Mouse (Mus musculus): ENCODE results near the gene Dlgap4.

Gene Dlgap4

DNA sequence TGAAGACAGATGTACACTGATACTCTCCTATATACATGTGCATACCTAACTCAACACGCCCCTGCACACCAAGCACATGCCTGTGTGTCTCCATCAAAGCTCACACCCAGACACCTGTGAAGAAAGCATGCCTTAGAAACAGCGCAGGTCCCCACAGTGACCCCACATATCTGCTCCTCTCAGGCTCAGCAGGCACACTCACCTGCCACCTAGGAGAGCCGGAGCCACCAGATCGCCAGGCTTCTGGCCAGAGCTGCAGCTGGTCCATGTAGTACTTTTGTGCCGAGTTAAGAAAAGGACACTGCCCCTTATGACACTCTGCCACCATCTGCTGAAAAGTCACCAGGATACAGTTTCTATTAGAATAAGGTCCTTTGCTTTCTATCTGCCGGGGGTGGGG, 103.2 kb downstream of the Dlgap4 start:
- DNase-seq (ENCODE audit: low spot score) = no peak

DNA sequence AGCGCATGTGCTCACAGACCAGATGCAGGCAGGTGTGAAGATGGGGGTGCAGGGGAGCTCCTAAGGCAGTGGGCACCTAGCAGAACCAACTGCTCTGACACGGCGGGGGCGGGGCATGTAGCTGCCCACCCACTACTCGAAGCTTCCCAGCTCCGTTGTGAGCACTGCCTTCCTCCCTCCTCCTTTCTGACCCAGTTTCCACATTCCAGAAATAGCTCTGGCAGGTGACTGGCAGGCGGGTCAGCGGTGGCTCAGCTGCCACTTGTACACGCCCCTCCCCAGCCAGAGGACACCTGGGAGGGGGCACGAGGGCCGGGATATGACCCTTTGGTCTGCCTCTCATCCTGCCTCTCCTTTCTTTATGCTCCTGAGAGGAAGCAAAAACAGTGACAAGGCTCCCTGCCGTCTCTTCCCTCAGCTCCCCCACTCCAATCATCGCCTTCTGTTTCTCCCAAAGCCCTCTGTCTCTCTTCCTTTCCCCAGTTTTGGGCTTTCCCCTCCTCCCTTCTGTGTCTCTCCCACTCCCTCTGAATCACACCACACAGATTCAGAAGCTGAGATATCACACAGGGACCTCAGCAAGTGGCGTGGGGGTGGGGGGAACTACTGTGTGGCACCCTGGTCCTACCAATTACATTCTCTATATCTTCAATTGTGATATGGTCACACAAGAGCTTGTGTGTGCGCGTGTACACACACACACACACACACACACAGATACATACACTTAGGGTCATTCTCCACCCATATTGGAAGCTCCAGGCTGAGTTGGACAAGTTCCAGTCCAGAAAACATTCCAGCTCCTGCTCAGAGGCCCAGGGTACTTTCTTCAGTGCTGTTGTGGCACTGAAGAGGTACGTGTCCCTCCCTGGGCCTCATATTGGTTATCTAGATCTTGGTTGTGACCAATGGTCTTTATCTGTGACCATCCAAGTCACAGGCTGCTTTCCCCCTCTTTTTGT, 104.1 kb downstream of the Dlgap4 start:
- no peak for DNase-seq (ENCODE audit: low spot score)

DNA sequence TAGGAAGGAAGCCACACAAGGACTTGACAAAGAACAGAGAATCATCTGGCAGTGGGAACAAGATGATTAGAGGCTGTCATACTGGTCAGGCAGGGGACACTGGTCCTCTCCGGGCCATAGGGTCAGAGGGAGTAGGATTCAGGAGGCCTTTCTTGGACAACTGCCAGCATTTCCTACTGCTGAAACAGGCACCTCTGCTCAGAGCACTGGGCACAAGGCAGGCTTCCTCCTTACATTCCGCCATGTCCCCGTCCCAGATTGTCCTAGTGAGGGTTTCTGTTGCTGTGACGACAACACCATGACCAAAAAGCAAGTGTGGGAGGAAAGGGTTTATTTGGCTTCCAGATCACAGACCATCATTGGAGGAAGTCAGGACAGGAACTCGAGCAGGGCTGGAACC, 105.3 kb downstream of the Dlgap4 start:
- no peak for DNase-seq (ENCODE audit: low spot score)

DNA sequence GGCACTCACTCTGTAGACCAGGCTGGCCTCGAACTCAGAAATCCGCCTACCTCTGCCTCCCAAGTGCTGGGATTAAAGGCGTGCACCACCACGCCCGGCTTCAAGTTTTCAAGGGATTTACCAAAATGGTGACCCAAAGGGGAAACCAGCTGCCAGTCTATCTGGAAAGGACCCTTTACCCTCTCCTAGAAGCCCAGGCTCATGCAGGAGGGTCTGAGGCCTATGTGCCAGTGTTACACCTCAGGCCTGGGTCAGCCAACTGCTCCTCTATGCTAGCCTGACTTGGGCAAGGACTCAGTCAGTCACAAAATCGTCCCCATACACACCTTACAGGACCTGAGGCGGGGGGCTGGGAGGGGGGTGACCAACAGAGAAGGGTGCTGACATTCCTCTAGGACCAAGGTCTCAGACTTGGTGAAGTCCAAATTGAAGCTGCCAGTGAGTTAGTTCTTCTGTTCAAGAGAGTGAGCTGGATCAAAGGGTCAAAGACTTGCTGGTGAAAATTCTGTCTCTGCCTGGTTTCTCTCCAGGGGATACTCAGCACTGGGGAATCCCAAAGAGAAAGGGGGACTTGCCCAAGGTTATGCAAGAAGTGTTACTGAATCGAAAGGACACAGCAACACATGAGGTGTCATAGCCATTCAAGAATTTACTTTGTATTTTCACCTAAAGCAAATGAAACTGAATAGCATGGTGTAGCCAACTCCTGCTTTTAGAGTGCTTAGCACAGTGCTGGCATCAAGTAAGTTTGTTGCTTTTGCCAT, 106.2 kb downstream of the Dlgap4 start:
- no peak for DNase-seq (ENCODE audit: low spot score)

DNA sequence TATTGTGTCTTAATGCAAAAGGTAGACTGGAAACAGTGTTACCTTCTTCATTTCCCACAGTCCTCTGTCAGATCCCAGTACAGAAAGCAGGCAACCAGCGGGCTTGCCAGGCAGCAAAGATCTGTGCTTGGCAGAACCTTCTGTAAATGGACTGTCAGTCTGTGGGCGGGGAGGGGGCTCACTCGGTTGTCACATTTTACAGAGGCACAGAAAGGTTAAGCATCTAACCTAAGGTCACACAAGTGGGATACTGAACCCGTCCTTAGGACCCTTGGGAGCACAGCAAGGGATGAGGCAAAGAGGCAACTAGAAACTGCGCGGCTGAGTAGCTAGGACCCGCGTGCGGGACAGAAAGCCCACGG, 106.8 kb downstream of the Dlgap4 start:
- DNase-seq (ENCODE audit: low spot score) = peak; percentile 50

DNA sequence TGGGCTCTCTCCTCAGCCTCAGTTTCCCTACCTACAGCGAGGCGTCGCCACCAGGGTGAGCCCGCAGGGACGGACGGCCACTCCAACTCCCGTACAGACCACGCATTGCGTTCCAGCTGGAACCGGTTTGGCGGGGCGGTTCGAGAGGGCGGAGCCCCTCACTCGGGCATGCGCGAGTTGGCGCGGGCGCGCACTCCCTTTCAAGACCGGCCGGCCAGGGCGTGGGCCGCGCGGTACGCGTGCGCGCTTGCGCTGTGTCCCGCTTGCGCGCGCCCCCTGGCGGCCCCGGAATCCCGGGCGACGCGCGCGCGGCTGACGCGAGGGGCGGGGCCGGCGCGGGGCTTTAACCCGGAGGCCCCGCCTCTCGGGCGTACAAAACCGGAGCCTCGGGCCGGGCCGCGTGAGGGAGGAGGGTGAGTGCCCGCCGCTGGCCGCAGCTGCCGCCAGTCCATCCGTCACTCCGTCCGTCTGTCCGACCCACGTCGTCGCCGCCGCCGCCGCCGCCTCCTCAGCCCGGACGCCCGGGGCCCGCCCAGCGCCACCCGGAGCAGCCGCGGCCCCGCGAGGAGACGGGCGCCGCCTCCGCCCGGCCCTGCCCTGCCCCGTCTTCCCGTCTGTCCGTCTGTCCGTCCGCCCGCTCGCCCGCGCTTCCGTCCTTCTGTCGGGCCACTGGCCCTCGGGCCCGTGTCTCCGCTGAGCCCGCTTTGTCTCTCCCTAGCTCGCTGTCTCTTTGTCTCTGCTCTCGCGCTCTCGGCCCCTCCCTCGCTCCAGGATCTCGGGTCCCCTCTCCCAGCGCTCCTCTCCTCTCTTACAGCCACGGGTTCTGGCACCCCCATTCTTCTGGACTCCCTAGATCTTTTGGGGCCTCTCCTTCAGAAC, 107.4 kb downstream of the Dlgap4 start:
- DNase-seq (ENCODE audit: low spot score) = peak; percentile 90

DNA sequence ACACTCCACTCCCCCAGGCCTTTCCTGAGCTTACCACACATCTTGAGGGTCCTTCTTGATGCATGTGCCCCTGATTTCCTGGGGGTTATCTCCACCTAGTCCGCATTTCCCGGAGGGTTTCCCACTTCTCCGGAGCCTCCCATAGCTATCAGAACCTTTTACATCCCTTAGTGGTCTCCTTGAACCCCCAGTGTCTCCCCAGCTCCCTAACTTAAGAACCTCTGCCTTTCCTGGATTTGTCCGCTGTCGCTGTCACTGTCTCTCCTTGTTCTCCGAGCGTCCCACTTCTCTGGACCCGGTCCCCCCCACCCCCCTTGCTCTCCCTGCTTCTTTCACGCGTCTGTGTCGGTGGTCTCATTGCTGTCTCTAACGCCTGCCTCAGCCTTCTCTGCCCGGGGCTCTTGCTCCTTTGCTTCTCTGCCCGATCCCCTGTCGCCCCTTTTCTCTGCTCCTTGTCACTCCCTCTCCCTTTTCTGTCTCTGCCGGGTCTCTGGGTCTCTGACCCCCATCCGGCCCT, 108.1 kb downstream of the Dlgap4 start:
- DNase-seq (ENCODE audit: low spot score) = no peak

DNA sequence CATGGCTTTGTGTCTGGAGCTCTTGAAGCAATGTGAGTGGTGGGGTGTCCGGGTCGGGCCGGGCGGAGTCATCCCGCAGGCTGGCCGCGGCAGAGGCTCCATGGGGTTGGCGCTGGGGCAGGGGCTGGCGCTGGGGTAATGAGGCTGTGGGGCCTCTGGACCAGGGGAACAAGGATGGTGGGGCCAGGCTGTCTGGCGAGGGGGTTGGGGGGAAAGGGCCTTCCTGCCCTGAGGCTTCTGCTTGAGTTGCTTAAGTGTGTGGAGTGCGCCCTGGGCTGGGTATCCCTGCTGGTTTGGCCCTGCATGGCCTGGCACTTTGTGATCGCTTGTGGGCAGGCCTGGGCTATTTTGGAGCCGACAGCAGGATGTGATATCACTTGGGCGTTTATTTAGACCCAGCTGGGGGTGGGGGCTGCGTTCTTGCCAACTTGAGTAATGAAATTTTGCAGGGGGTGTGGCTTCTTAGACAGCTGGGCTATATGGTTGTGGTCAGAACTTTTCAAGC, 108.6 kb downstream of the Dlgap4 start:
- no peak for DNase-seq (ENCODE audit: low spot score)

DNA sequence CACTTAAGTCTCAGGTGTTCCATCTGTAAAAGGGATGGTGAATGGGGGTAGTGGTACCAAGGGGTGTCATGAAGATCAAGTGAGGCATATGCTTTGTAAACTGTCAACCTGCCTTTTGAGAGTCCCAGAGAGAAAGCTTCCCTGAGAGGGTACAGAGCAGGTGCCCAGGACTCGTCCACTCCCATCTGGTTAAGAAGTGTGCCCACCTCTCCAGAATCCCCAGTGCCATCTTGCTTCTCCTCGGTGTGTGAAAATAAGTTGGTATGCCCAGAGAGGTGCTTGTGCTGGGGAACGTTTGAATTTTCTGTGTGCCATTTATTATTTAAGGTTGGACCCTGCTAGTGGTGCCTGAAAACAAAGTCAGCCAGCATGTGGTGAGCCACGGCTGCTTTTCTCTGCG, 109.2 kb downstream of the Dlgap4 start:
- DNase-seq (ENCODE audit: low spot score) = no peak

DNA sequence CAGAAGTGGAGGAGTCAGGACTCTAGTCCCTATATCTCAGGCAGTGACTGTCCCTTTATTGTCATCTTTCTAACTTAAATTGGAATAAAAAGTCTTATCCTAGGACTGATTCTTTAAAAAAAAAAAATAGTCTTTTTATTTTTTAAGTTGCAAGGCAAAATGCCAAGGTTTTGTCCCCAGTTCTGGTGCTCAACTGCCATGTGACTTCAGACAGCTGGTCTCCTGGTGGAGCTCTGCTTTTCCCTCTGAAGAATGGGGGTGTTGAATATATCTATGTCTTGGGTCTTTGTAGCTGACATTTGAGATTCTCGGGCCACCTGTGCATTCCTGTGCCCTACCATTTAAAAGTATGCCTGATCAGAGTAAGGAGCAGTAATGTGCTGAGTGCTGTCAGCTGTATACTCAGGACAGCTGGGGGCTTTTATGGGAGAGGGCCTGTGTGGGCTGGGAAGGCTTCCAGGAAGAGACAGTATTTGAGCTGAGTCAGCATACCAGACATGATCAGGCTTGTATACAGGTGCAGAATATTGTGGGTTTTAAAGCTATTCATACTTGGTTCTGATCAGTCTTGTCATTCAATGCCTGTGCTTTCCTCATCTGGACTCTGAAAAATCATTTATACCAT, 110.5 kb downstream of the Dlgap4 start:
- DNase-seq (ENCODE audit: low spot score) = no peak

DNA sequence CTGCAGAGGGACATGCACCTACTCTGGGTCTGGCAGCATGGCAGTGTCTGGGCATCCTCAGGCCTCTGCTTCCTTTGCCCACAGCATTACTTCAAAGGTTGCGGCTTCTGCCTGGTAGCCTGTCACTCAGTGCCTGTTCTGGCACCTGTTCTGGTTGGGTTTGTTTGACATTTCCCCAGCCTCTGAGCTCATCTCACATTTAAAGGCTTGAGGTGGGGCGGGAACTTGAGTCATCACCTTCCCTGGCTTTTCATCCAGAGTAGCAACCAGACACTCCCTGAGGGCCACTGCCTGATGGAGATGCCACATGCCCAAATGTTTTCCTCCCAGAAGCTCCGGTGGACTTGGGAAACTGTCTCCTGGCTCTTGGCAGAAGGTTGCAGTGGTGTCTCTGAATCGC, 111.4 kb downstream of the Dlgap4 start:
- DNase-seq (ENCODE audit: low spot score) = no peak

DNA sequence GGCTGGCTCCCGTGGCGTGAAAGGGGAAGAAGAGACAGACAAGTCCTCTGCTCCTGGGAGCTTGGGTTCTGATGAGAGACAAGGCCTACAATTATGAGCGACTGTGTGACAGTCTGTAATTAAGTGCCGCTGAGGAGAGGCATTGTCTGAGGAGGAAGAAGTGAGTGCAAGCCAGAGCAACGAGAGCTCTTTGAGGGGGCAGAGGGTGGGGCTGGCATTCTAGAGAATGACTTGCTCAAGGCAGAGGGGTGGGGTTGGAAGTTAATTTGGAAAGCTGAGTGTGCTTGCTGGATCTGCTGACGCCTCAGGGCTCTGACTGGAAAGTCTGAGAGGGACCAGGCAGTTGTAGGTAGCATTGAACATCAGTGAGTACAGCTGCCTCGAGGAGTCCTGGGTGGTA, 112.8 kb downstream of the Dlgap4 start:
- DNase-seq (ENCODE audit: low spot score) = no peak

DNA sequence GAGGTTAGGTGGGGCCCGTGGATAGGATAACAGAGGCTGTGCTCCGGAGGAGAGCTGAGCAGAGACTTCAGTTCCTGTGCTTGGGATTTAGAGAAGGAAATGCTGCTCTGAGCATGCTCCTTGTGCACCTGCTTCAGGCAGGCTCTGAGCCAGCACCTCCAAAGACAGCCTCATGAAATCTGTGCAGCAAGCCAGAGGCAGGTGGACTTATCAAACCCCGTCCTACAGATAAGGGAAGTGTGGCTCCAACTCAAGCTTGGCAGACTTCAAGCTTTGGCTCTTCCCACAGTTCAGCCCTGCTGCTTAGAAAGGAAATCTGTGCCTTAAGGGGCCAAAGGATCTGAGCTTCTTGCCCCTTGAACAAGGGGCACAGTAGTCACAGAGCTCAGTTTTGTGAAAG, 113.4 kb downstream of the Dlgap4 start:
- no peak for DNase-seq (ENCODE audit: low spot score)

DNA sequence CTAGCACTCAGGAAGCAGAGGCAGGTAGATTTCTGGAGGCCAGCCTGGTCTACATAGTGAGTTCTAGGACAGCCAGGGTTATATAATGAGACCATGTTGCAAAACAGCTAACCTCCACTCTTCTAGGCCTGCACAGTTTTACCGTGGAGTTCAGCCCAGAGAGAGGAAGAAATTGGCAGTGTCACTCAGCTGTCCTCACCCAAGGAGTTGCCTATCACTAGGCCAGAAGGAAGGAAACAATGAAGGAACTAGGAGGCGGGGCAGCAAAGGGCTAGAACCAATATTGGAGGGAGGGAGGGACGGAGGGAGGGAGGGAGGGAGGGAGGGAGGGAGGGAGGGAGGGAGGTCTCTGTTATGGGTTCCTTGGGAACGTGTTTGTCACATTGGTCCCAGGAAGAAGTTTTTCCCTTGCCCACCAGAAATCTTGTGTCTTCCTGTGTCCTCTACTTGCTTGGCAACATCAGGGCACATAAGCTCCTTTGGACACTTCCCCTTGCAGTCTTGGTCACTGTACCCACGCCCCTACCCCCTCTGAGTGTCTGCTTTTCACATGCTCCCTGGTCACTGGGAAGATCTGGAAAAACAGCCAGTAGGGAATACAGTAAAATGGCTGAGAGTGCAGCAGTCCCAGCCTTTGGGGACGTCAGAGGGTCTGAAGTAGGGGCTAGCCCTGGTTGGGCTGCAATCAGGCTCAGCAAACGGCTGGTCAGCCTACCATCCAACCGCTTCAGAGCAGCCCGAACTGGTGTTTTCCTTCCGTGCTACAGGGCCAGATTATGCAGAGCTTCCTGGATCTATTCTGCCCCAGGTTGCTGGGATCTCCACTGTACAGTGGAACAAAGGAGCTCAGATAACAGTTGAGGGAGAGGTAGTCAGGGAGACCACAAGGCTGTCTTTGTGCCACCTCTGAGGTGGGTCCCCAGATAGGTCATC, 116.3 kb downstream of the Dlgap4 start:
- DNase-seq (ENCODE audit: low spot score) = no peak

DNA sequence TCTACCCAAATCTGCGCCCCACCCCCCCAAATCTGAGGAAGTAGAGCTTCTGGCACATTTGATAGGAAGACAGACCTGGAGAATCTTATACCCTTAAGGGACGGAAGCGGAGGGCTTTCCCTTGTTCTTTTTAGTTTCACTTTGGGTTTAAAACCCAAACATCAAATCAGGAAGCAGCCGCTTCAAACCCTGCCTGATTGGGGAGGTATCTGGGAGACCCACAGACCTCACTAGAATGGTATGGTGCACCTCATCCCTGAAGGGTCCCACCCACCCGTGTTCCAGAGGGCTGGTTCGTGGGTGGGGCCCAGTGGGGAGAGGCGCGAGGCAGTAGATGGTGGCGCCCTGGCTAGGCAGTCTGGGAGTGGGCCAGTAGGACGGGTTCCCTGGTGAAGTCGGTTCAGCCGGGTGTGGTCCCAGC, 117.0 kb downstream of the Dlgap4 start:
- no peak for DNase-seq (ENCODE audit: low spot score)

DNA sequence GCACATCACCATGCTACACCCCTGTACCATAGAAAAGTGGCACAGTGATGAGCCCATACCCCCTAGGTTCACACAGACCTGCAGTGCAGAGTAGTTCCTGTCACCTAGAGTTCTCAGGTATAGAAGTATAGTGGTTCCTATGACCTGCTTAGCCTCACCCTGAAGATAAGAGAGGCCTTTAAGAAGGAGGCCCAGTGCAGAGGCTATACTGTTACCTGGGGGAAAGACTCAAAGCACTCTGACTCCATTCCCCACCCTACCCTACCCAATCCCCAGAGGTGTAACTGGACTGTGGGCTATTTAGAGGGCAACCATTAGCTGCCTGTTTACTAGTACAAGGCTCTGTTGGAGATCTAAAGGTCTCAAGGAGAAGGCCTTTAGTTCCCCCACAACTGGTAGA, 118.1 kb downstream of the Dlgap4 start:
- DNase-seq (ENCODE audit: low spot score) = no peak

DNA sequence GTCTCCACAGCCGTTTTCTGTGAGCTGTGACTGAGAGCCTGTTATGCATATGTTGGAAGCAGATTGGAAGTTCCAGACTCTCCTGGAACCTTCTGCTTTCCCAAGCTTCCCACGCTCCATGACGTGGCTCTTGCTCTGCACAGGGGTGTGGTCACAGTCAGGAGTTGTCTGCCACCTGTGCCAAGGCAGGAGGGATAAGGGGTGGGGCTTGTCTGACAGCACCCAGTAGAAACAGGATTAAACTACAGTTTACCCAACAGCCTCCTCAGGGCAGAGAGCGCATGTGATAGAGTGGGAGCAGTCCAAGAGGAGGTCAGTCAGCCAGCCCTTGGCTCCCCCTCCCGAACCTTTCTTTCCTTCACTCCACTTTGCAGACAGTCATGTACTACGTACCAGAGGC, 118.6 kb downstream of the Dlgap4 start:
- no peak for DNase-seq (ENCODE audit: low spot score)

DNA sequence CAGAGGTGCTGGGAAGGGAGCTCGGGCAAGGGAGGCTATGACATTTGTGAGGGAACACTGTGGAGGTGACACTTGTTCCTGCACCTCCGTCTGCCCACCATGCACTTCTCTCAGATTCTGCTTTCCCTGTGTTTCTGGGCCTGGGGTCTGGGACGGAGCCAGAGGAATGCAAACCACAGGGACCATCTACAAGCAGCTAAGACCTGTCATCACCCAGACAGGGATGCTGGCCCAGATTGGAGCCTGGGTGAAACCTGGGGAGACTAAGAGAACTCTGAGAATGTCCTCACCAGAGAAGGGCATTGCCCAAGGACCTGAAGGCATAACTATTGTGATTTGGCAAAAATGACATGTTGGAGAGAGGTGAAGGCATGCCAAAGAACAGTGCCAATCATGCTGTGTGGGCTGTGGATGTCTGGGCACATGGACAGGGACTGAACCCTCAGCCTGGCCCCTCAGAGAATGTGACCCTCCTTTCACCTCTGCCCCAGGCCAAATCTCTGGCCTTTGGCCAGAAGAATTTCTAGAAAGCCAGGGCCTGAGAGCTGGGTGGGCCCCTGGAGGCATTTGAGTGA, 122.3 kb downstream of the Dlgap4 start:
- DNase-seq (ENCODE audit: low spot score) = no peak

DNA sequence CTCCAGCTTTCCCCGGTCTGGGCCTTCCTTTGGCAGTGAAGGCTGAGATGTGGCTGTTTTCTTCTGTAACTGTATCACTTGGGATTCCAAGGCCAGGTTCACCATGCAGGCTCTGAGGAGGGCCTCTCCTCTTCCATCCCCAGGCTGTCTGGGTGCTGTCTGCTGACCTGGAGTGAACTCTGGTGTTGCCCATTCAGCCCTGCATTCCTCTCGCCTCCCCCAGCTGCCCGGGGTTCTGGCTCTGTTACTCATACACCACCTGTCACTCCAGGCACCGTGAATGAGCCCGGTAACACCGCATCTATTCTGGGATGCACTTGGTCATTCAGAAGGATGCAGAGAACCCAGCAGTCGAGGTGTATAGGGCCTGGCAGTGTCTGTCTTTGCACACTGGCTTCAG, 123.3 kb downstream of the Dlgap4 start:
- no peak for DNase-seq (ENCODE audit: low spot score)

DNA sequence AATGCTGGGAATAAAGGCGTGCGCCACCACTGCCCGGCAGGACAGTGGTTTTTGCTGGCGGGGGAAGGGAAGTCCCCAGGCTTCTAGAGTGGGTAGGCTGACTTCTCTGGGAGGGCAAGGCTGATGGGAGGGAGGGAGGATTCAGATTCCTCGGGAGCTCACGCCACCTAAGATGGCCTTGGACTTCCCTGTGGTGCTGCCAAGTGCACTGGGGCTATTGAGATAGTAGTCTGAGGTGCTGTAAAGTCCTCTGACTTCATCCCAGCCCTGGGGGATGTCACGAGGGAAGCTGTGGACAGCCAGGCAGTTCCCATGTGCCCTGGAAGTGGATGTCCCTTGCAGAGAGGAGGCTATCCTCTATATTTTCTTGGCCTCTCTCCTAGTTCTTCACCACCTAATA, 124.5 kb downstream of the Dlgap4 start:
- DNase-seq (ENCODE audit: low spot score) = no peak
